ENCODE assay signal across 8 mouse cellular contexts in genomic region chr4:134749301-134750030, GRCm38 (mm10). TPM values are rescaled to one million over a fixed set of nuclear protein-coding genes. Genes with fewer than 3 reads are reported as not detected.
DNase-seq lines count a peak whose midpoint lies in the region; ATAC-seq and TF ChIP-seq lines count a peak whose summit lies in the region.

No protein-coding gene starts in this region.

- H3K27me3 ChIP-seq in liver, postnatal 0 days (ENCODE audit: insufficient read depth, low read length) = no peaks in the 10 kb centered on the region

- DNase-seq in gastrocnemius, adult 2 months = peak; percentile 48
- DNase-seq in gastrocnemius, adult 18-20 months (ENCODE audit: low spot score) = no peak
- peak; percentile 82 for DNase-seq in CD4-positive, CD25-positive, alpha-beta regulatory T cell, adult 2 months (ENCODE audit: low read depth, low spot score)
- peak; percentile 45 for DNase-seq in embryo, embryonic 11 days
- DNase-seq in liver, postnatal 0 days = peak; percentile 85
- no peak for DNase-seq in left cerebral cortex, postnatal 14 days (ENCODE audit: low spot score in 2 of 2)
- DNase-seq in neural tube, embryonic 10.5 days (ENCODE audit: extremely low spot score, low spot score) = no peak
- DNase-seq in left cerebral cortex, adult 8-10 months (ENCODE audit: low spot score in 2 of 2) = no peak

- WGBS in liver, postnatal 0 days (ENCODE audit: insufficient replicate concordance) = 43% methylated on average over 21 of the region's 21 CpGs

- intact Hi-C loops in gastrocnemius, adult 2 months (cut with DNase I) = no loop called here
- intact Hi-C loops in left cerebral cortex, postnatal 14 days (cut with DNase I) = no loop called here

- H3K4me3 ChIP-seq in gastrocnemius, adult 2 months = no peak overlapping the region
- no peak overlapping the region for H3K4me3 ChIP-seq in liver, postnatal 0 days (ENCODE audit: low read depth, low read length)

- H3K9ac ChIP-seq in liver, postnatal 0 days (replicated peaks) = peak overlapping the region; percentile 16; the same call in 1 of the 2 replicates

- H3K36me3 ChIP-seq in liver, postnatal 0 days (replicated peaks; ENCODE audit: insufficient read depth, low read length) = peaks cover 66% of the 10 kb centered on the region

- TF ChIP-seq CTCF in gastrocnemius, adult 2 months (IDR thresholded peaks at IDR 0.05) = peak; percentile 57
- peak; percentile 94 for TF ChIP-seq CTCF in liver, postnatal 0 days (IDR thresholded peaks at IDR 0.05; ENCODE audit: low read depth)

- peak overlapping the region; percentile 32; the same call in 1 of the 2 replicates for H3K27ac ChIP-seq in gastrocnemius, adult 2 months
- peak overlapping the region; percentile 68; the same call in 1 of the 2 replicates for H3K27ac ChIP-seq in liver, postnatal 0 days (ENCODE audit: low read depth)

- H3K4me1 ChIP-seq in liver, postnatal 0 days (ENCODE audit: insufficient read depth) = peaks cover 53% of the 10 kb centered on the region

- H3K4me2 ChIP-seq in liver, postnatal 0 days (ENCODE audit: low read depth, low read length) = no peak overlapping the region

- no peaks in the 10 kb centered on the region for H3K9me3 ChIP-seq in liver, postnatal 0 days (ENCODE audit: low read length)

- TF ChIP-seq EP300 in liver, postnatal 0 days (IDR thresholded peaks at IDR 0.05; ENCODE audit: low read depth) = no peak

- peak; percentile 26 for ATAC-seq in liver, postnatal 0 days

RNA-seq across cellular contexts. Expression of gene Ldlrap1, which starts 18.4 kb away (rescaled TPM):
- 1 to 10 TPM; 5.7 to 6.6 TPM for total RNA-seq in gastrocnemius, adult 2 months (2021)
- total RNA-seq in gastrocnemius, adult 18-20 months (2021) = 1 to 10 TPM; 3.9 to 5.6 TPM
- polyA plus RNA-seq in liver, postnatal 0 days (2015; fragmentation: Nextera tagmentation; extraction: Ambion mirVana) = 14.8 and 15.4 TPM in 2 replicates
- 1 to 10 TPM; 3.5 to 4.7 TPM for total RNA-seq in left cerebral cortex, postnatal 14 days (2021)
- 1 to 10 TPM; 2.8 to 4.8 (median 4.4) TPM for total RNA-seq in left cerebral cortex, adult 8-10 months (2022)

RNA-seq across cellular contexts. Expression of gene Man1c1, which starts 45.4 kb away (rescaled TPM):
- 1 to 10 TPM; 2.9 to 4.2 TPM for total RNA-seq in gastrocnemius, adult 2 months (2021)
- total RNA-seq in gastrocnemius, adult 18-20 months (2021) = 1 to 10 TPM; 2.5 to 3.6 TPM
- 1.5 and 1.7 TPM in 2 replicates for polyA plus RNA-seq in liver, postnatal 0 days (2015; fragmentation: Nextera tagmentation; extraction: Ambion mirVana)
- total RNA-seq in left cerebral cortex, postnatal 14 days (2021) = 10 to 100 TPM; 33.7 to 38.0 TPM
- 10 to 100 TPM; 34.6 to 40.0 (median 38.4) TPM for total RNA-seq in left cerebral cortex, adult 8-10 months (2022)

Comparison
In these comparisons a context has a peak if more than half of its experiments do, and no peak if none do; other contexts are left out.
1. DNase-seq: peak in gastrocnemius, adult 2 months (single experiment), CD4-positive, CD25-positive, alpha-beta regulatory T cell, adult 2 months (single experiment), embryo, embryonic 11 days (single experiment) and liver, postnatal 0 days (single experiment); none in gastrocnemius, adult 18-20 months (single experiment), left cerebral cortex, postnatal 14 days (0 of 2), neural tube, embryonic 10.5 days (single experiment) and left cerebral cortex, adult 8-10 months (0 of 2).
2. RNA of gene Man1c1, which starts 45.4 kb away (total RNA-seq): 34.6 to 40.0 TPM in left cerebral cortex, adult 8-10 months and 33.7 to 38.0 TPM in left cerebral cortex, postnatal 14 days; 2.9 to 4.2 TPM in gastrocnemius, adult 2 months and 2.5 to 3.6 TPM in gastrocnemius, adult 18-20 months; every median in the first group is over 4 times any median in the second.